Mouse (Mus musculus): Measurements from ENCODE around the gene Sox15. TPM values are rescaled to one million over a fixed set of nuclear protein-coding genes. Genes with fewer than 3 reads are reported as not detected.
A peak's percentile ranks its signal among the peaks of the same experiment; 100 is the strongest.

Sox15 gene
- polyA plus RNA-seq, 1 experiment from 2014 or later, result not detected

DNA sequence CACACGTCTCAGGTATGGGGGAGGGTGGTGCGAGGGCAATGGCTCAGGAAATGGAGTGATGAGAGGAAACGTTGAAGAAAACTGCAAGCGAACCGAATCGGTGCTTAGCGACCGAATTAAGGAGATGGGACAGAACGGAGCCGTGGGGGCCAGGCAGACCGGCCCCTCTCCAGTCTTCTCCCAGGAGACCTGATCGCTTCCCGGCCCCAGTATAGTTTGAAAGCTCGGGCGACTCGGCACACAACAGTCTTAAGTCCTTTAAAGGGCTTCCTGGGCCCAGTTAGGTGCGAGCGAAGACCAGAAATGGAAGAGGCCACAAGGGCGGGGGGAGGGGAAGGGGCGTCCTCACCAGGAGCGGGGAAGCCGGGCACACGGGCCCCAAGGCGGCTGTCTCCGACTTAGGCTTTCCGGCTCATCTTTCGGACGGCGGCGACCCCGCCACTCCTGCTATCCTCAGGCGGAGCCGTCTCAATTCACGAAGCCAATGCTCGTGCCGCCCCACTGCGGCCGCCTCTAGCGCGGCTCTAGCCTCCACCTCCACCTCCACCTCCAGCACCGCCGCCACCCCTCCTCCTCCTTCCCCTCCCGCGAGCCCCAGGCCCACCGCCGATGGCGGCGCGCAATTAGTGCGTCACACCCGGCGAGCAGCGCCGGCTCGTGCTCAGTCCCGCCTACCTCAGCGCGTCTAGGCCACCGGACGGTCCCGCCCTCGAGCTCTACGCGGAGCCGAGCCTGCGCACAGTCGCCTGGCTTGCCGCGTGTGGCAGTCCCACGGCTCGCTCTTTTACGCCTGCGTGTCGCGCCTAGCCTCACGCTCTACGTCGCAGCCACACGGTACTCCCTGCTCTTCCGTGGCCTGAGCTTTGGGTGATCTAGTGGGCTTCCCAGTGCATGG lies 26.4 kb downstream of the Sox15 start, which contains the start of gene Senp3:
TSS of gene Senp3 (minus strand) at position 771 of the 895 bp plus-strand sequence.
- H3K4me1 ChIP-seq (replicated peaks), result peaks cover 42% of the 10 kb centered on the region
- peak; percentile 95 for ATAC-seq (ENCODE audit: insufficient number of reproducible peaks, low FRiP score)
- H3K4me3 ChIP-seq, result peak within 1 kb of the TSS; percentile 67
- peaks cover 37% of the 10 kb centered on the region for H3K36me3 ChIP-seq
- no peaks in the 10 kb centered on the region for H3K27me3 ChIP-seq (replicated peaks)
- H3K9ac ChIP-seq, result peak within 1 kb of the TSS; percentile 88
- under 1% methylated on average over 79 of the region's 80 CpGs for WGBS
- no peaks in the 10 kb centered on the region for H3K9me3 ChIP-seq (replicated peaks)
- H3K4me2 ChIP-seq, result peak within 1 kb of the TSS; percentile 91
- H3K27ac ChIP-seq (ENCODE audit: poor library complexity, severe bottlenecking), result peak within 1 kb of the TSS; percentile 94

GRCm38 (mm10) chr11:69682209-69682839 lies 27.2 kb downstream of the Sox15 start:
- no peak for ATAC-seq (ENCODE audit: insufficient number of reproducible peaks, low FRiP score)
- Histone ChIP-seq H3K4me3 (peak overlapping the region; percentile 67), H3K36me3 (peaks cover 30% of the 10 kb centered on the region), H3K27me3 (replicated peaks) (no peaks in the 10 kb centered on the region), H3K4me2 (peak overlapping the region; percentile 91), H3K4me1 (replicated peaks) (peaks cover 48% of the 10 kb centered on the region), H3K9me3 (replicated peaks) (no peaks in the 10 kb centered on the region), H3K9ac (peak overlapping the region; percentile 88), H3K27ac (ENCODE audit: poor library complexity, severe bottlenecking) (peak overlapping the region; percentile 94)
- 24% methylated on average over 24 of the region's 24 CpGs for WGBS

GRCm38 (mm10) chr11:69682840-69683533 lies 27.9 kb downstream of the Sox15 start:
- Histone ChIP-seq H3K9ac (0 out of 2 replicates have a peak overlapping the region, but pooled peaks have one; percentile 35), H3K27ac (ENCODE audit: poor library complexity, severe bottlenecking) (no peak overlapping the region), H3K4me3 (peak overlapping the region; percentile 67), H3K9me3 (replicated peaks) (no peaks in the 10 kb centered on the region), H3K36me3 (peaks cover 24% of the 10 kb centered on the region), H3K27me3 (replicated peaks) (no peaks in the 10 kb centered on the region), H3K4me1 (replicated peaks) (peaks cover 48% of the 10 kb centered on the region), H3K4me2 (peak overlapping the region; percentile 91)
- 27% methylated on average over 12 of the region's 12 CpGs for WGBS
- ATAC-seq (ENCODE audit: insufficient number of reproducible peaks, low FRiP score), result no peak

GRCm38 (mm10) chr11:69683576-69683975 lies 28.5 kb downstream of the Sox15 start:
- H3K4me2 ChIP-seq, result no peak overlapping the region
- no peaks in the 10 kb centered on the region for H3K27me3 ChIP-seq (replicated peaks)
- H3K36me3 ChIP-seq, result peaks cover 18% of the 10 kb centered on the region
- no peak overlapping the region for H3K4me3 ChIP-seq
- H3K9me3 ChIP-seq (replicated peaks), result no peaks in the 10 kb centered on the region
- ATAC-seq (ENCODE audit: insufficient number of reproducible peaks, low FRiP score), result no peak
- H3K27ac ChIP-seq (ENCODE audit: poor library complexity, severe bottlenecking), result no peak overlapping the region
- no peak overlapping the region for H3K9ac ChIP-seq
- 69% methylated on average over 7 of the region's 7 CpGs for WGBS
- H3K4me1 ChIP-seq (replicated peaks), result peaks cover 48% of the 10 kb centered on the region

- Histone ChIP-seq H3K9me3 (replicated peaks) (no peaks in the 10 kb centered on the region), H3K27ac (ENCODE audit: poor library complexity, severe bottlenecking) (no peak overlapping the region), H3K36me3 (peaks cover 12% of the 10 kb centered on the region), H3K27me3 (replicated peaks) (no peaks in the 10 kb centered on the region), H3K4me1 (replicated peaks) (peaks cover 47% of the 10 kb centered on the region), H3K4me2 (no peak overlapping the region), H3K4me3 (no peak overlapping the region), H3K9ac (no peak overlapping the region)
- no peak for ATAC-seq (ENCODE audit: insufficient number of reproducible peaks, low FRiP score)
- 79% methylated on average over 12 of the region's 12 CpGs for WGBS
Observed at GRCm38 (mm10) chr11:69684128-69684745, 29.1 kb downstream of the Sox15 start.

DNA sequence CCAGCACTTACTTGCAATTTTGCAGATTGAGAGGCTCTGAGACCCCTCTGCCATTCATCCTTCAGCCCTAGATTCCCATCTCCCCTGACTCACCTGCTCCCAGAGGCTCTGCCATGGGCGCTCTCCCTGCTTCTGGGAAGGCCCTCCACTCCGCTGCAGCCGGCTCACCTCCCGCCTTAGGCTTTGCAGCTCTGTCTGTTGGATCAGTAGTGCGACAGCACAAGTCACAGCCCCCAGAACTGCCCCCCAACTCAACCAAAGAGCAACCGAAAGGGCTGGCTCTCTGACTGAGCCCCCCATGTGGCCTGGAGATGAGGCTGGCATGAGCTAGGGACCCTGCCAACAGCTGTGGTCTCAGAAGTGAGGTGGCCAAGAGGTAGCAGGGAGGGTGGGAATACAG lies 29.8 kb downstream of the Sox15 start:
- Histone ChIP-seq H3K36me3 (peaks cover 5% of the 10 kb centered on the region), H3K27me3 (replicated peaks) (no peaks in the 10 kb centered on the region), H3K4me2 (no peak overlapping the region), H3K9ac (no peak overlapping the region), H3K4me1 (replicated peaks) (peaks cover 41% of the 10 kb centered on the region), H3K4me3 (no peak overlapping the region), H3K27ac (ENCODE audit: poor library complexity, severe bottlenecking) (peak overlapping the region; percentile 51; the same call in 1 of the 2 replicates), H3K9me3 (replicated peaks) (no peaks in the 10 kb centered on the region)
- ATAC-seq (ENCODE audit: insufficient number of reproducible peaks, low FRiP score), result no peak
- WGBS, result 80% methylated on average over 6 of the region's 6 CpGs

- Histone ChIP-seq H3K4me3 (no peak within 1 kb of the TSS), H3K9ac (peak within 1 kb of the TSS; percentile 29; the same call in 1 of the 2 replicates), H3K9me3 (replicated peaks) (no peaks in the 10 kb centered on the region), H3K27ac (ENCODE audit: poor library complexity, severe bottlenecking) (peak within 1 kb of the TSS; percentile 77), H3K4me1 (replicated peaks) (peaks cover 34% of the 10 kb centered on the region), H3K4me2 (peak within 1 kb of the TSS; percentile 30; the same call in 1 of the 2 replicates), H3K36me3 (no peaks in the 10 kb centered on the region), H3K27me3 (replicated peaks) (no peaks in the 10 kb centered on the region)
- no peak for ATAC-seq (ENCODE audit: insufficient number of reproducible peaks, low FRiP score)
- 64% methylated on average over 10 of the region's 10 CpGs for WGBS
Observed at GRCm38 (mm10) chr11:69685526-69686148, 30.5 kb downstream of the Sox15 start, which contains the start of gene Tnfsf13. TSS of gene Tnfsf13 (minus strand) at chr11:69685784.

- H3K4me2 ChIP-seq, result no peak overlapping the region
- no peaks in the 10 kb centered on the region for H3K27me3 ChIP-seq (replicated peaks)
- H3K36me3 ChIP-seq, result no peaks in the 10 kb centered on the region
- H3K4me3 ChIP-seq, result no peak overlapping the region
- no peaks in the 10 kb centered on the region for H3K9me3 ChIP-seq (replicated peaks)
- no peak for ATAC-seq (ENCODE audit: insufficient number of reproducible peaks, low FRiP score)
- WGBS, result 11% methylated on average over 4 of the region's 4 CpGs
- H3K9ac ChIP-seq, result peak overlapping the region; percentile 29; the same call in 1 of the 2 replicates
- H3K4me1 ChIP-seq (replicated peaks), result peaks cover 29% of the 10 kb centered on the region
- no peak overlapping the region for H3K27ac ChIP-seq (ENCODE audit: poor library complexity, severe bottlenecking)
Observed at GRCm38 (mm10) chr11:69686377-69686776, 31.3 kb downstream of the Sox15 start.

GRCm38 (mm10) chr11:69687061-69687460 lies 31.9 kb downstream of the Sox15 start:
- peaks cover 29% of the 10 kb centered on the region for H3K4me1 ChIP-seq (replicated peaks)
- peak overlapping the region; percentile 29; the same call in 1 of the 2 replicates for H3K9ac ChIP-seq
- H3K9me3 ChIP-seq (replicated peaks), result no peaks in the 10 kb centered on the region
- H3K27me3 ChIP-seq (replicated peaks), result no peaks in the 10 kb centered on the region
- H3K36me3 ChIP-seq, result no peaks in the 10 kb centered on the region
- no peak overlapping the region for H3K27ac ChIP-seq (ENCODE audit: poor library complexity, severe bottlenecking)
- no peak overlapping the region for H3K4me3 ChIP-seq
- 47% methylated on average over 5 of the region's 5 CpGs for WGBS
- no peak overlapping the region for H3K4me2 ChIP-seq
- no peak for ATAC-seq (ENCODE audit: insufficient number of reproducible peaks, low FRiP score)

GRCm38 (mm10) chr11:69689891-69690290 lies 34.8 kb downstream of the Sox15 start:
- H3K4me3 ChIP-seq, result no peak overlapping the region
- 89% methylated on average over 1 of the region's 1 CpGs for WGBS

More at GRCm38 (mm10) chr11:69689891-69690290, 34.8 kb downstream of the Sox15 start:
- Histone ChIP-seq H3K4me2 (no peak overlapping the region), H3K27me3 (replicated peaks) (no peaks in the 10 kb centered on the region), H3K9ac (no peak overlapping the region), H3K36me3 (no peaks in the 10 kb centered on the region), H3K4me1 (replicated peaks) (peaks cover 27% of the 10 kb centered on the region), H3K9me3 (replicated peaks) (no peaks in the 10 kb centered on the region), H3K27ac (ENCODE audit: poor library complexity, severe bottlenecking) (no peak overlapping the region)
- ATAC-seq (ENCODE audit: insufficient number of reproducible peaks, low FRiP score), result no peak

Data from heart, embryonic 12.5 days (tissue).